Mouse (Mus musculus) stomach, postnatal 0 days (tissue): Measurements from ENCODE around the gene Tle4. TPM values are rescaled to one million over a fixed set of nuclear protein-coding genes. Genes with fewer than 3 reads are reported as not detected.

Experiments used
- ATAC-seq: fragments of 200-750 bp; cut with Nextera tagmentation; 2 replicates; pipeline ENCODE4 v1.8.0; 2017; ENCODE audit not compliant: low FRiP score, low TSS enrichment
- DNase-seq: peaks from one replicate; pipeline ENCODE4 v3.0.0-alpha.2; 2016; ENCODE audit warnings: low spot score
- H3K27ac ChIP-seq: fragments of 300-500 bp; sonication (generic); replicated peaks from 2 replicates; pipeline ENCODE4 v1.5.1; 2014; ENCODE audit warnings: mild to moderate bottlenecking, control low read depth
- H3K27me3 ChIP-seq: fragments of 300-500 bp; sonication (generic); 2 replicates; pipeline ENCODE4 v1.6.1; 2014; ENCODE audit warnings: low read length; ENCODE audit not compliant: control insufficient read depth, insufficient read depth
- H3K36me3 ChIP-seq: fragments of 300-500 bp; sonication (generic); 2 replicates; pipeline ENCODE4 v1.6.1; 2014; ENCODE audit warnings: low read length, mixed read lengths; ENCODE audit not compliant: control insufficient read depth, insufficient read depth
- H3K4me1 ChIP-seq: fragments of 300-500 bp; sonication (generic); replicated peaks from 2 replicates; pipeline ENCODE4 v1.6.1; 2014; ENCODE audit warnings: antibody characterized with exemption; ENCODE audit not compliant: control insufficient read depth, insufficient read depth
- H3K4me2 ChIP-seq: fragments of 300-500 bp; sonication (generic); replicated peaks from 2 replicates; pipeline ENCODE4 v1.6.1; 2014; ENCODE audit warnings: low read depth, mild to moderate bottlenecking, control low read depth, moderate library complexity
- H3K4me3 ChIP-seq: fragments of 300-500 bp; sonication (generic); 2 replicates; pipeline ENCODE4 v1.5.1; 2014; ENCODE audit warnings: low read depth, low read length, control low read depth
- H3K9ac ChIP-seq: fragments of 300-500 bp; sonication (generic); 2 replicates; pipeline ENCODE4 v1.6.1; 2014; ENCODE audit warnings: mild to moderate bottlenecking, low read length, control low read depth, mixed read lengths
- H3K9me3 ChIP-seq: fragments of 300-500 bp; sonication (generic); 2 replicates; pipeline ENCODE4 v1.6.1; 2016; ENCODE audit warnings: low read length; ENCODE audit not compliant: control insufficient read depth
- CTCF ChIP-seq: IDR thresholded peaks from 2 replicates; pipeline ENCODE4 v1.5.1; 2016; ENCODE audit warnings: antibody characterized with exemption, low read depth, mild to moderate bottlenecking, moderate library complexity
- EP300 ChIP-seq: optimal IDR thresholded peaks from 2 replicates; pipeline ENCODE3; 2016; ENCODE audit warnings: antibody characterized with exemption
- WGBS: fragments of 180-500 bp; shearing (Covaris S2); extraction: QIAGEN DNeasy Blood & Tissue Kit; methylation state at CpG from one replicate; pipeline ENCODE4 v1.1.7; 2014; 5-methylcytosine and 5-hydroxymethylcytosine counted together
- polyA plus RNA-seq: library from polyadenylated mRNA; unstranded; fragments of >200 nt; fragmentation: Nextera tagmentation; extraction: Ambion mirVana; gene quantifications from 2 replicates; pipeline ENCODE4 v1.2.1, GENCODE M21; 2015

Gene Tle4
- polyA plus RNA-seq, 1 experiment from 2014 or later, result 5.1 TPM

DNA sequence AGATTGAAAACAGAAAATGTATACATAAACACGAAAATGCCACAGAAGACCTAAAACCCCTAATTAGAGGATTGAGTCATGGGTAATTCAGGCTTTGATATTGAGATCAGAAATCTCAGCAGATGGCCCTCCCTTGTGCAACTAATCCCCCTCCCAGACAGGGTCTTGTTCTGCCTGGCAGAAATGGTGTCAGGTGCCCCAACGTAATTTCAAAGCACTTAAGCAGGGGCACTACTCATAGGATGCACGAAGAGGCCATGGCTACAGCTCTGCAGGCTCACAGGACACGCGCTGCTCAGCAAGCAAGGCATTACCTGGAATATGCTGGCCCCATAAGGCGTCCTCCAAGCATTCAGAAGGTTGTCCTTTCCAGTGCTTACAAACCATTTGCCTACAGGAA is 146.5 kb downstream of the Tle4 start:
- Histone ChIP-seq H3K9ac (no peak overlapping the region), H3K27ac (no peak overlapping the region), H3K4me2 (no peak overlapping the region), H3K27me3 (no peaks in the 10 kb centered on the region), H3K4me1 (no peaks in the 10 kb centered on the region), H3K4me3 (no peak overlapping the region), H3K36me3 (peaks cover 12% of the 10 kb centered on the region; the same call in 1 of the 2 replicates), H3K9me3 (no peaks in the 10 kb centered on the region)
- WGBS, result 89% methylated on average over 6 of the region's 6 CpGs
- ATAC-seq, result no peak
- no peak for DNase-seq
- TF ChIP-seq CTCF, result no peak
- TF ChIP-seq EP300, result no peak

DNA sequence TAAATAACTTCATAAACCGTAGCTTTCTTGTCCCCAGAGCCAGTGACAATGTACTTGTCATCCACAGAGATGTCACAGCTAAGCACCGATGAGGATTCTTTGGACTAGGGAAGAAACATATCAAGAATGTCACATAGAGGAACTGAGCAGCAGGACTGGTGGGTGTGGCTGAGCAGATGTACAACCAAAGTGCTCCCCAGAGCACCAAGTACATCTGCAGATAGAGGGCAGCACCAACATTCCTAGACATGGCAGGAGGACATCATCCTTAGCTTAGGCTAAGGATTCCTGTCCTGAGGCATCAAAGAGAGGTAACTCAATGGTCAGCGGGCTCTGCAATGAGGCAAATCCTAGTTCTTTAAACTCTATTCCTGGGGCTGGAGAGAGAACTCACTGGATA is 148.1 kb downstream of the Tle4 start:
- Histone ChIP-seq H3K36me3 (peaks cover 12% of the 10 kb centered on the region; the same call in 1 of the 2 replicates), H3K27me3 (no peaks in the 10 kb centered on the region), H3K4me1 (no peaks in the 10 kb centered on the region), H3K4me3 (no peak overlapping the region), H3K9ac (no peak overlapping the region), H3K4me2 (no peak overlapping the region), H3K27ac (no peak overlapping the region), H3K9me3 (no peaks in the 10 kb centered on the region)
- ATAC-seq (no peak), DNase-seq (no peak)
- 93% methylated on average over 3 of the region's 3 CpGs for WGBS
- no peak for TF ChIP-seq EP300
- peak; percentile 64 for TF ChIP-seq CTCF

DNA sequence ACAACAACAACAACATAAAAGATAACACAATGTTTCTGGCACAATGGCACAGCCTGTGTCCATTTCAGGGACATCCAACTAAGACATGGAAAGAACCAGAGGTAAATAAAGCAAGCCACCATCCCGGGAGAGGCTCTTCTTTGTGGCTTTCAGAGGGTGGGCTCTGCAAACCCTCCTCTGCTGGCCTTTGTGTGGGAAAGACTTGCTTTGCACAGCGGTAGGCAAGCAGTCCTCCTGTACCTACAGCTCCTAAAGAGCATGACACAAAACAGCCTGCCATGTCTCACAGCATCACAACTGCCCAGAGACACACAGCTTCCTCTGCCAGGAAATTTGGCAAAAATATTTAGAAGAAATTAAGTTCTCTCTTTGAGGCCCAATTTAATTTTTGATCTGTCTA is 149.3 kb downstream of the Tle4 start:
- H3K9ac ChIP-seq, result no peak overlapping the region
- H3K27me3 ChIP-seq, result no peaks in the 10 kb centered on the region
- no peak for TF ChIP-seq EP300
- no peak for TF ChIP-seq CTCF
- peaks cover 9% of the 10 kb centered on the region; the same call in 1 of the 2 replicates for H3K36me3 ChIP-seq
- no peak overlapping the region for H3K4me2 ChIP-seq
- no peak overlapping the region for H3K27ac ChIP-seq
- H3K4me3 ChIP-seq, result no peak overlapping the region
- DNase-seq, result no peak
- 90% methylated on average over 2 of the region's 2 CpGs for WGBS
- H3K4me1 ChIP-seq, result no peaks in the 10 kb centered on the region
- no peak for ATAC-seq
- H3K9me3 ChIP-seq, result no peaks in the 10 kb centered on the region

DNA sequence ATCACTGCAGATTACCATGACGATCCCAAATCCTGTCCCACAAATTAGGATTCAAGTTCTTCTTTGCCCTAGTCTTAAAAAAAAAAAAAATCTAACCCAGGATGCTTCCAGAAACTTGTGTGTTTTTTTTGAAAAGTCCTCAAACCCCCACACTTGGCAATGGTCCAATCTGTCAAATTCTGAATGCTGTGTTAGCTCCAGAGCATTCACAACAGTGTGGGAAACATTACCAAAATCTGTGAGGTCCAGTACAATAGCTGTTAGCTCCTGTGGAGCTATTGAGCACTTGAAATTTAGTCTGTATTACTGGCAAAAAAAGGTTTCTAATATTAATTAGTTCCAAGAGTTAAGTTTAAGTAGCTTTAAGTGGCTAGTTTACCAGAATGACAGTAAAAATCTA is 150.4 kb downstream of the Tle4 start:
- TF ChIP-seq CTCF (no peak), EP300 (no peak)
- no peak for DNase-seq
- no peaks in the 10 kb centered on the region for H3K9me3 ChIP-seq
- no peak overlapping the region for H3K27ac ChIP-seq
- H3K4me1 ChIP-seq, result no peaks in the 10 kb centered on the region
- no peak overlapping the region for H3K4me3 ChIP-seq
- H3K9ac ChIP-seq, result no peak overlapping the region
- 97% methylated on average over 1 of the region's 1 CpGs for WGBS
- H3K4me2 ChIP-seq, result no peak overlapping the region
- no peak for ATAC-seq
- H3K27me3 ChIP-seq, result no peaks in the 10 kb centered on the region
- H3K36me3 ChIP-seq, result peaks cover 5% of the 10 kb centered on the region; the same call in 1 of the 2 replicates

DNA sequence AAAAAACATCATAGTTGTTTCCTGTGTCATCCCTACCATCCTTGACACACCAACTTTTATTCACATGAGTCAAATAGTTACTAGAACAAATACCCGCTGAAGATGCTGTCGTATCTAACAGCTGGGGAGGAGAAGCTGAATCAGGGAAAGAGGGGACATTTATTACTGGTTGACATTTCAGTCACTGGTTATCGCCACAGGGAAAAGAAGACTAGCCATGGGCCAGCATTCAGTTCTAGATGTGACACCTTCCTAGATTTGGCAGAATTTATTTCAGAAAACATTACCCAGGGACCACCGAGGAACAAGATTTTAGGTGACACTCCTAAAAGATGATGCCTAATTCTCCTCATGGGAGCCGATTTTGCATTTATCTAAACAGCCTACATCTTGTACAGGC is 156.0 kb downstream of the Tle4 start:
- no peak for ATAC-seq
- DNase-seq, result no peak
- Histone ChIP-seq H3K4me1 (no peaks in the 10 kb centered on the region), H3K9ac (no peak overlapping the region), H3K9me3 (no peaks in the 10 kb centered on the region), H3K36me3 (no peaks in the 10 kb centered on the region), H3K4me3 (no peak overlapping the region), H3K27ac (no peak overlapping the region), H3K4me2 (no peak overlapping the region), H3K27me3 (no peaks in the 10 kb centered on the region)
- no peak for TF ChIP-seq CTCF
- TF ChIP-seq EP300, result no peak
- WGBS, result 88% methylated on average over 5 of the region's 5 CpGs

DNA sequence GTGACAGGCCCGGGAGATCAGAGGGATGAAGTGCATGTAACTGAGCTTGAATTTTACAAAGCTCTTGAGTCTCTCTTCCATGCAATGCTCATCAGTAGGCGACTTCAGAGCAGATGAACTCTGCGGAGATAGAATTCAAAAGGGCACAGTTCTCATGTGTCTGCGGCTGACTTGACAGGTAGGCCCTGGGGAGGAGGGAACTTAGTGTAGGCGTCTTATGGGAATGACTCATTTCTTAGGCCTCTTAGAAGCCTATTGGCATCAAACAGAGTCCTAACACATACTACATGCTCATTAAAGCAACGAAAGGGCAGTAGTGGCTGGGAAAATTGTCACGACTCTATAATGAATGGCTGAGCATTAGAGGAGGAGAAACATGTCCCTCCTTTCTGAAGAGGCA is 160.6 kb downstream of the Tle4 start:
- DNase-seq (no peak), ATAC-seq (no peak)
- Histone ChIP-seq H3K36me3 (no peaks in the 10 kb centered on the region), H3K9me3 (no peaks in the 10 kb centered on the region), H3K27ac (no peak overlapping the region), H3K9ac (no peak overlapping the region), H3K4me1 (no peaks in the 10 kb centered on the region), H3K4me3 (no peak overlapping the region), H3K4me2 (no peak overlapping the region), H3K27me3 (no peaks in the 10 kb centered on the region)
- WGBS, result 87% methylated on average over 7 of the region's 7 CpGs
- no peak for TF ChIP-seq EP300
- no peak for TF ChIP-seq CTCF
